Mouse (Mus musculus): ENCODE results near the gene Lrtm1.
A peak's percentile ranks its signal among the peaks of the same experiment; 100 is the strongest.

Lrtm1 gene

GRCm38 (mm10) chr14:29017883-29018282 is at the start of gene Lrtm1:
TSS of gene Lrtm1 (plus strand) at chr14:29018208.
- no peak for DNase-seq

- no peak for DNase-seq
Observed at GRCm38 (mm10) chr14:28969247-28969646, 48.8 kb upstream of the Lrtm1 start.

DNA sequence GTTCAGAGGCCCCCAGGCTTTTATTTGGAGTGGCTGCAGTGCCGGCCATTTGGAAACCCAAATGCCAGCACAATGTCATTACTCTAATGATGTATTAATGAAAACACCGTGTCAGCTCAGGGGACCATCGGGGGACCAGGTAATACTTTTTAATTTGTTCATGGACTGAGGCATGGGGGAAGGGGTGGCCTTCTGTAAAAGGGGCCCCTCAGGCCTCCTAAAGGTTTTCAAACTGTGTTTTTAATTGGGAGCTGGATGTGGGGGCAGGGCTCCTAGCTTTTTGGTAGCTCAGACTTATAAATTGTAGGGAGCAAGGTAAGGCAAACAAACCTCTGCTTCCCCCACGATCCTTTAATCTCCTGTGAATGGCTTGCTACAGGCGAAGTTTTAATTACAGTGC is 45.4 kb upstream of the Lrtm1 start:
- no peak for DNase-seq

DNA sequence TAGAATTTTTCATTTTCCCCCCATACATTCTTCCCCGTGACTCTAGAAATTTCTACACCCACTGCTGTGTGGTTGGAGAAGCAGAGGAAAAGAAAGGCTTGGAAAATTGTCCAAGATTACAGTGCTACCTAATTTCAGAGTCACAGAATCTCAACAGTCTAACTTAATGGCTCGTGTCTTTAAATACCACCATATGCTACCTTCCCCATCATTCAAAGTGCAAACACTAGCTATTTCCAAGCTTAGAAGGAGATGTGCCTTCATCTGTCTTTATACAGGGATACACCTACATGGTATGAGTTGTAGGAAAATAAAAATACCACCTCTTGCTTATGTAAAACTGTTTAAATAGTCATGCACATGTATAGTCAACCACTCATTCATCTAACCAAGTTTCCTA is 38.8 kb upstream of the Lrtm1 start:
- DNase-seq: no peak

GRCm38 (mm10) chr14:28980482-28980881 is 37.5 kb upstream of the Lrtm1 start:
- DNase-seq: no peak

DNA sequence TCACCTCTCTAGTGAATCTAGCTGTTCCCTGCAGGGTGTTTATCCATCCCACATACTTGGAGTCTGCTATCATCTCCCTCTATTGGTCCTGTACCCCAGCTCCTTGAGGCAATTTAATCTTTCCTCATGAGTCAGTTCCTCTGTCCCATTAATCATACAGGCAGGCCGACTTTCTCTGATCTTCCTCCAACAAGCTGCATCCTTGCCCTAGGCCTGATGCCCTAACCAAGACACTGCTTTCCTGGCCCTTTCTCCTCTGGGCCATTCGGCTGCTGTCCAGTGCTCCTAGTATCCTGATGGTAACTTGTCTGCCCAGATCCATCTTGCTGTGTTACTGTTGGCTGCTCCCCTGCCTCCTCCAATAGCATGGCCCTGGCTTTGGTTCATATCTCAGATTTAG is 33.7 kb upstream of the Lrtm1 start:
- DNase-seq: no peak

DNA sequence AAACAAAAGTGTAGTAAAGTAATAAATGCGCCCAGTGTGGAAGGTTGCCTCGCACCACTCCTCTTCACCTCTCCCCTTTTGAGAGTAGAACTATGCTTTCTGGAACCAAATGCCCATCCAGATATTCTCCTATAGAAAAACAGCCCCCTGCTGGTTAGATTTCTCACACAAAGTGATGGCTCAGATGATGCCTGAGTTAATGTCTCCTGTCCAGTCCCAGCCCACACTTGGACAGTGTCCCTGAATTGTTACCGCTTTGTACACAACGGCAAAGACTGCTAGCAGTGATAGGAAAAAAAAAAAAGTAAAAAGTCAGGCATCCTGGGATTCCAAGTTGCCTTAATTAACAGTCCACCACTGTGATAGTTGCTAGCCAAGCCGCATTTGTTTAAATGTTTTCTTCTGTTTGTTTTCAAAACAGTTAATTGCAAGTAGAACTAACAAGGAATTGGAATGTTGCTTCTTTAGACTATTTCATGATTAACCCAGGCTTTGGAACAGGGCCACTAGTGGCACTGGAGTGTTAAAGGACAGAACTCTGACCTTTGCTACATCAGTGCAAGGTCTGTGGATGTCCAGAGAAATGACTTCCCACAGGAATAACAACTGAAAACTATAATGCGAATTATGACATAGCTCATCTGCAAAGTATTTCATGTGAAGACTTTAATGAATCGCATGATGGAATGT is 29.7 kb upstream of the Lrtm1 start:
- DNase-seq: no peak

DNA sequence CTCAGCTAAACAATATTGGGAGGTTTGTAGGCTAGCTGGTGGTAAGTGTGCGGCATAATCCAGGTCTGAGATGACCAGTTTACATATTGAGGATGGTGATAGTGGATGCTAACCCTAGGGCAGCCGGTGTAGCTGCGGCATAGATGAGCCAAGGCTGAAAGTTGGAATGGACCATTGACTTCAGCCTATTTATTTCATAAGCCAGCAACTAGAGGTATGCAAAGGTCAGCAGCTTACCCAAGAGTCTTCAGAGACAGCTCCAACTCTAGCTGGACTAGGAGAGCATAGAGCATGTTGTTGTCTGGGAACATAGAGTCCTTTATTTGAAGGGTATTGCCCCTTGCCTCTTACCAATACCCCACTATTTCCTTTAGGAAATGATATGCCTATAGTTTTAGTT is 21.4 kb upstream of the Lrtm1 start:
- DNase-seq: no peak

DNA sequence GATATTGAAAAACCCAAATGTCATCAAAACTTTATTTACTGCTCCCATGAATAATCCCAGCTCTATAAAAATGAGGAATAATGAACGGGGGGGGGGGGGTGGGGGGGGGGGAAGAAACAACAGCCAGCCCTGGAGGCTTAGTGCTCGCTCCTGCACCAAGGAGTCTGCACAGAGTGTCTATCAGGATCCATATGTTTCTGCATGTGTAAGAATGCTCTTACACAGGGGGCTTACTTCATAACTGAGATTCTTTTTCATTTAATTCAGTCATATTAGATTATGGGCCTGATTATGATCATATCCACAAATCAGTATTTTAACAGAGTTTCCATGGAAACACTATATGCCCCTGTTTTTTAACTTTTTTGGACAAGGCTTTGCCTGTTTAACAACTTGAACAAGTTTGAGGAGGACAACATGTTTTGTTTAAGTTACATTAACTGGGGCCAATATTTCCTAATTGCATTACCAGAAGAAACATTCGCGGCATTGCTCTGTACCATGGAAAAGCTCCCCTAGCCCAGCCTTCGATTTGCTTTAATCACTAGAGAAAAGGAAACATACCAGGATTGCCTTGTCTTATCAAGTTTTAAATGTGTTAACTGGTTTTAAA is 12.7 kb upstream of the Lrtm1 start:
- DNase-seq: no peak

DNA sequence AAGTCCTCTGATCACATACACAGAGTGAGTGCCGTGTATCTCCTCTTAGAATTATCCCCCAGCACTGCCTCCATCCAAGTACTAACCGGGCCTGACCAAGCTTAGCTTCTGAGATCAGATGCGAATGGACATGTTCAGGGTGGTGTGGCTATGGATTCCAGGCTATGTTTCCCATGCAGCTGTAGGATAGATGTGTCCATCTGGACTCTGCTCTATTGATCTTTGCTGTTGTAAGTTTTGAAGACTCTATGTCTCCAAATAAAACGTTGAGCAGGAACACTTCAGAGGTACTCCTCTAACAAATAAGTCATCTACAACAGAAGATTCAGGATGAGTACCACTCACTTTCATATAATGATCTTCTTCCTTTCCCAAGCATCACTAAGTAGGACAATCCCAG is 8.4 kb upstream of the Lrtm1 start:
- DNase-seq: no peak

DNA sequence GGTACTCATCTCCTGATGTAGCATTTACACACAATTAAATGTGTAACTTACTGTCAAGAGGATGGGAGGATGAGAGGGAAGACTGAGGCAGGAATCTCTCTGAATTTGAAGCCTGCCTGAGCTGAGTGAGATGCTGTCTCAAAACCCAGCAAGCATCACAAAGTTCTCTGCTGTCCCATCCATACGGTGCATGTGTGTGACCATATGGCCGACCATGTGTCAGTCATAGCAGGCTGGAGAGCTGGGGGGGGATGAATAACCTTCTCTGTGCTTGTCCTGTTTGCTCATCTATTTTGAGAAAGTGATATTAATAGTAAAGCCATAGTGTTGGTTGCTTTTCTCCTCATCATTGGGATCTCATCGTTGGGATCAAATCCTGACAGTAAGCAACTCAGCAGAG is 4.8 kb upstream of the Lrtm1 start:
- DNase-seq: peak; percentile 28

DNA sequence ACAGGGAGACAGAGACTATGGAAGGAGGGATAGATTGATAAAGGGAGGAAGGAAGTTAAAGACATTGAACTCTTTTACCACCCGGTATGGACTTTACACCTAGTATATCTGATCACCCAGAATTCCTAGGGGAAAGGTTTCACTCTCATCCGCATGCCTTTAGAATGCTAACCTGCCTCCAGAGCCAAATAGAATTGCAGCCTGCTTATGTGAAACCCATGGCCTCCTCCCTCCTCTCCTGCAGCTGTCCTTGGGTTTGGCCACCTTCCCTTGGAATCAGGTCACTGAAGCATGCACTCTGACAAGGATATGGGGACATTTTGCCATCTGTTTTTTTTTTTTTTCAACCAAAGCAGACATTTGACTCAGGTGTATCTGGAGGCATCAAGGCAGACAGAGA is 3.3 kb upstream of the Lrtm1 start:
- peak; percentile 32 for DNase-seq

- DNase-seq: peak; percentile 22
Observed at GRCm38 (mm10) chr14:29015896-29016295, 2.1 kb upstream of the Lrtm1 start.

- DNase-seq: no peak
Observed at GRCm38 (mm10) chr14:29018316-29019000, 450 bp downstream of the Lrtm1 start.

- no peak for DNase-seq
Observed at GRCm38 (mm10) chr14:29021295-29021694, 3.3 kb downstream of the Lrtm1 start.

DNA sequence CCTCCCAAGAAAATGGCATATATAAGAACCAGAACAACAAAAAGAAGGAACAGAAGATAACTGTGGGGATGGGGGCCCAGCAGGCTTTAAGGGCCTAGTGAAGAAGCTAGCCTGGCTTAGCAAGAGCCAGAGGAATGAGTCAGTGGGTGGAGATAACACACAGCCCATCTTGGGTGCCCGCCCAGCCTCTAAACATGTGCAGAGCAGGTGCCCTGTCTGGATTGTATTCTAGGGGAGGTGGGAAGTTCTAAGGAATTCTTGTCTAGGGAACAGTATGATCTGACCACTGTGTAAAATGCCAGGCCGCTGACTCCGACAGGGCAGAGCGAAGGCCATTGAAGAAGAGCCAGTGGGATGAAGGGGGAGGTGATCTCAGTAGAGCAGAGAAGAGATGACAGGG is 5.2 kb downstream of the Lrtm1 start:
- no peak for DNase-seq

DNA sequence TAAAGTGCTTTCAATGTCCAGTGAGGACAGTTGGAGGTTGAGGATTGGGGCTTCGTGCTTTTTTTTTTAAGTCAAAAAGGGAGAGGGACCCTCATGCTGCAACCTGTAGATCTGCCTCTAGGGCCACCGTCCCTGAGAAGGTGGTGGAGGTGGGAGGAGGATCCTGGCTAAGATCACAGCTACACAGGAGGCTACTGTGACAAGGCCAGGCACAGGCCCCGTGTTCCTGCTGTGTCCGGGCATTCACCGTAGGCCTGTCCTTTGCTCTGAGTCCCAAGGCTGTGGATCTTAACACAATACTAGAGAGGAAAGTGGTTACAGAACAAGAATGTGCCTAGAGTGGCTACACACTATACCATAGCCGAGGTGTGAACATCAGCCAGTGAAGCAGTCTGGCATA is 7.3 kb downstream of the Lrtm1 start:
- DNase-seq: no peak

DNA sequence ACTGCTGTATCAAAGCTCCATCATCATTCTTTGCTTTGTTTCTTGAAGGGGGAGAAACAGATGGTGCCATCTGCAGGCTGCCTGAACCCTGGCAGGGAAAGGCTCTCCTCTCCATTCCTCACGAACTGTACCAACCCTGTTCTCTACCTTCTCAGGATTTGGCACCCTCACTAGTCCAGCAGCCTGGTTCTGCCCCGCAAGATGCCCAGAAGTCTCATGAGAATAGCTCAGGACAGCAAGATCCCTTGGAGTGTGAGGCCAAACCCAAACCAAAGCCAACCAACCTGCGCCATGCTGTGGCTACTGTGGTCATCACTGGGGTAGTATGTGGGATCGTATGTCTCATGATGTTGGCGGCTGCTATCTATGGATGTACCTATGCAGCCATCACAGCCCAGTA is 9.3 kb downstream of the Lrtm1 start:
- DNase-seq: peak; percentile 75

DNA sequence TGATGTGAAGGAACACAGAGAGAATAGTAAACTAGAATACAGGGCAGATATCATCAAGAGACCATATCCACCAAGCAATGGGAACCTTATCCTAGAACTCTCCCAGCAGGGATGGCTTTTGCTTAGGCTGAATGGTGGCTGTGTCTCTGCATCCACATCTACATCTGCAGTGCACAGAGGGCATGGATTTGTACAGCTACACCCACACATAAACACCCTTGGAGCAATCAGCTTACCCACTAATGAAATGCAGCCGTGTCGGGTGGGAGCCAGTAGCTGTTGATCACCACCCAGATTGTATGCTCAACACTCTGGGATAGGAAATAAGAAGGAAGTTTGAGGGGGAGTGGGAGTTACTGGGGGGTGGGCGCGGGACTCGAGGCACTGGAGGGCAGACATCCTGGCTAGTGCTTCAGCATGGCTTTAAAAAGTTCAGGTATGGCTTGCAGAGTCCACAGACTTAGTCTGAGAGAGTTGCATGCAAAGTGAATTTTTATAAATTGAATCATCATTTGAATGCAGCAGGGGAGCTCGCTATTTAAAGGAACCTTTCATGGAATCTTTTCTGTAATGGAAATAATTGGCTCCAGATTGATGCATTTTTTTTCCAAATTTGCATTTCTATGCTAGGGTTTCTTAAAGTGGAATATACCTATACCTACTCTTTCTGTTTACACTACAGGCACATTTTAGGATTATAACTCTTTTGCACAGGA is 10.5 kb downstream of the Lrtm1 start:
- DNase-seq: no peak

DNA sequence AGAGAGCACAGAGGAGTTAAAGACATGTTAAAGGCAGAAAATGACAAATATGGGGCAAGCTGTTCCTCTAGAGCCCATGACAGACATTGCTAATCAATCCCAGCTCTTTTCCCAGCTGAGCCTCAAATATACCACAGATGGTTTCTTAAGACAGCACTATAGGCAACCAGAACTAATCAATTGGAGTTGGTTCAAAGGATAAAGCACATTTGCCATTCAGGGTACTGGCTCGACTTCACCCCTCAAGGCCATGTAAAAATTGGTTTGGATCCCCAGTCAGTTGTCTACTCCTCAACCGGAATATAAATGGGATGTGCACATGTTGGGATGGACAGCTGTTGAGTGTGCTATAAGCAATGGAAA is 11.1 kb downstream of the Lrtm1 start:
- no peak for DNase-seq

GRCm38 (mm10) chr14:29029896-29030420 is 11.9 kb downstream of the Lrtm1 start:
- no peak for DNase-seq

GRCm38 (mm10) chr14:29030519-29030918 is 12.5 kb downstream of the Lrtm1 start:
- DNase-seq: no peak

- no peak for DNase-seq
Observed at GRCm38 (mm10) chr14:29031858-29032395, 13.9 kb downstream of the Lrtm1 start.
